ENCODE assay signal across 21 mouse cellular contexts in genomic region chr1:192847254-192847653, GRCm38 (mm10). TPM values are rescaled to one million over a fixed set of nuclear protein-coding genes. Genes with fewer than 3 reads are reported as not detected.
A peak's percentile ranks its signal among the peaks of the same experiment; 100 is the strongest.
DNase-seq lines count a peak whose midpoint lies in the region; ATAC-seq lines count a peak whose summit lies in the region.
"Had no signal": no experiment of that assay in that cellular context is flagged by ENCODE, and none has a peak within 500 bp of the region (broad histone marks: within the 10 kb centered on the region; RNA-seq: fewer than 3 reads in every experiment).

No protein-coding gene starts in this region.

- ATAC-seq in midbrain, embryonic 11.5 days (ENCODE audit: low FRiP score) = no peak
- ATAC-seq in midbrain, embryonic 14.5 days (ENCODE audit: low FRiP score, low TSS enrichment) = no peak
- ATAC-seq in frontal cortex, adult (ENCODE audit: low TSS enrichment) = no peak
- ATAC-seq: forebrain, embryonic 15.5 days; intestine, postnatal 0 days had no signal

- no peaks in the 10 kb centered on the region for H3K36me3 ChIP-seq in midbrain, embryonic 11.5 days (ENCODE audit: control insufficient read depth, insufficient read depth, low read length)
- peaks cover 42% of the 10 kb centered on the region for H3K36me3 ChIP-seq in midbrain, embryonic 14.5 days (ENCODE audit: control insufficient read depth, insufficient read depth, low read length)

- DNase-seq in heart, adult 11 months = peak; percentile 78
- DNase-seq in heart, postnatal 4 days = no peak
- peak; percentile 83 for DNase-seq in midbrain, embryonic 11.5 days (ENCODE audit: low spot score, missing footprints)
- no peak for DNase-seq in midbrain, embryonic 14.5 days
- peak; percentile 89 for DNase-seq in embryo, embryonic 9.5 days (ENCODE audit: extremely low spot score)
- no peak for DNase-seq in adipocyte (ENCODE audit: low spot score)
- DNase-seq: adrenal gland, adult 2 months; adrenal gland, postnatal 14 days; cerebellum, adult 11 months; cerebellum, adult 2 months; cerebellum, postnatal 10 days; cerebellum, postnatal 36 days; gastrocnemius, postnatal 10 days; gastrocnemius, postnatal 36 days had no signal

- H3K4me1 ChIP-seq in midbrain, embryonic 11.5 days (ENCODE audit: control insufficient read depth, insufficient read depth, low read length) = peaks cover 20% of the 10 kb centered on the region
- peaks cover 18% of the 10 kb centered on the region for H3K4me1 ChIP-seq in midbrain, embryonic 14.5 days (ENCODE audit: control insufficient read depth, insufficient read depth, low read length)

- peaks cover 5% of the 10 kb centered on the region for H3K27me3 ChIP-seq in midbrain, embryonic 11.5 days (ENCODE audit: control insufficient read depth, insufficient read depth, low read length)
- no peaks in the 10 kb centered on the region for H3K27me3 ChIP-seq in midbrain, embryonic 14.5 days (ENCODE audit: control insufficient read depth, insufficient read depth, low read length)
- H3K27me3 ChIP-seq: forebrain, embryonic 15.5 days; hindbrain, embryonic 15.5 days had no signal

- H3K9me3 ChIP-seq in midbrain, embryonic 11.5 days (ENCODE audit: control insufficient read depth, low read length) = no peaks in the 10 kb centered on the region
- H3K9me3 ChIP-seq in midbrain, embryonic 14.5 days (ENCODE audit: control insufficient read depth, low read length) = no peaks in the 10 kb centered on the region
- H3K9me3 ChIP-seq: forebrain, embryonic 10.5 days; forebrain, embryonic 15.5 days; hindbrain, embryonic 15.5 days had no signal

- 6% methylated on average over 3 of the region's 3 CpGs for WGBS in midbrain, embryonic 11.5 days
- 9% methylated on average over 3 of the region's 3 CpGs for WGBS in midbrain, embryonic 14.5 days

- H3K4me3 ChIP-seq in midbrain, embryonic 11.5 days (ENCODE audit: low read depth, low read length) = no peak overlapping the region
- no peak overlapping the region for H3K4me3 ChIP-seq in midbrain, embryonic 14.5 days (replicated peaks; ENCODE audit: low read depth, low read length)
- H3K4me3 ChIP-seq: forebrain, embryonic 10.5 days; forebrain, embryonic 15.5 days; hindbrain, embryonic 15.5 days had no signal

- H3K4me2 ChIP-seq in midbrain, embryonic 11.5 days = no peak overlapping the region
- H3K4me2 ChIP-seq in midbrain, embryonic 14.5 days (ENCODE audit: low read length) = no peak overlapping the region
- H3K4me2 ChIP-seq: forebrain, embryonic 15.5 days; heart, embryonic 11.5 days; hindbrain, embryonic 15.5 days had no signal

- H3K27ac ChIP-seq in midbrain, embryonic 11.5 days (ENCODE audit: low read depth, low read length) = no peak overlapping the region
- no peak overlapping the region for H3K27ac ChIP-seq in midbrain, embryonic 14.5 days (replicated peaks; ENCODE audit: low read depth, low read length)
- H3K27ac ChIP-seq: forebrain, embryonic 10.5 days; forebrain, embryonic 15.5 days; hindbrain, embryonic 15.5 days had no signal

- H3K9ac ChIP-seq in midbrain, embryonic 11.5 days (ENCODE audit: low read length) = no peak overlapping the region
- no peak overlapping the region for H3K9ac ChIP-seq in midbrain, embryonic 14.5 days (replicated peaks; ENCODE audit: low read length)
- H3K9ac ChIP-seq: forebrain, embryonic 15.5 days; hindbrain, embryonic 15.5 days had no signal

RNA-seq across cellular contexts. Expression of gene Sertad4, which starts 8.3 kb away (rescaled TPM):
- total RNA-seq in heart, postnatal 4 days (2021) = 10 to 100 TPM; 14.9 to 16.7 TPM
- 14.3 and 14.9 TPM in 2 replicates for polyA plus RNA-seq in midbrain, embryonic 11.5 days (2014; fragmentation: Nextera tagmentation; extraction: Ambion mirVana)
- 30.0 and 39.5 TPM in 2 replicates for polyA plus RNA-seq in midbrain, embryonic 14.5 days (2014; fragmentation: Nextera tagmentation; extraction: Ambion mirVana)
- total RNA-seq: granulocyte monocyte progenitor cell, adult 5-6 weeks had no signal

Comparison
In these comparisons a context has a peak if more than half of its experiments do, and no peak if none do; other contexts are left out.
1. DNase-seq: peak in heart, adult 11 months (single experiment), midbrain, embryonic 11.5 days (single experiment) and embryo, embryonic 9.5 days (single experiment); none in heart, postnatal 4 days (single experiment), midbrain, embryonic 14.5 days (single experiment) and adipocyte (single experiment).